9 mouse cellular contexts compared by ENCODE assay signal in the genomic region with DNA sequence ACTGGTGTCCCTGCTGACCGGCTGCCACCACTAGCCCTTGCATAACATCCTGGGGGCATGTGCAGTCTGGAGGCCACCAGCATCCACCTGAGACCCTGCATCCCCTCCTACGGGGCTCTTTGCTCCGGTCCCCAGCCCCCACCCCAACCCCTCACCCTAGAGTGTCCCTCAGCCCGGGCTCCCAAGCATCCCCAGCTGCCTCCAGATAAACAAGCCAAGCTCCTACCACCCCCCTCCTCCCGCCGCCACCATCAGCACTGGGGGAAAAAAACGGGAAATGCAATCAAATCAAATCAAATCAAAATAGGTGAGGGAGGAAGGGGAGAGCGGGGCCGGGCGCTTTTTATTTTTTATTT.
DNase-seq lines count a peak whose midpoint lies in the region; ATAC-seq and TF ChIP-seq lines count a peak whose summit lies in the region.
"Had no signal": no experiment of that assay in that cellular context is flagged by ENCODE, and none has a peak within 500 bp of the region (broad histone marks: within the 10 kb centered on the region; RNA-seq: fewer than 3 reads in every experiment).

No protein-coding gene starts in this region.

- peak in 1 of 2 experiments; percentile 19 for DNase-seq in layer of hippocampus, adult 2 months (ENCODE audit: low spot score in 2 of 2)
- DNase-seq in layer of hippocampus, adult 11-12 months (ENCODE audit: low spot score) = no peak
- DNase-seq in spleen, adult 12 weeks (ENCODE audit: low spot score) = no peak
- no peak for DNase-seq in left cerebral cortex, adult 8-10 months (ENCODE audit: low spot score in 2 of 2)
- no peak for DNase-seq in spleen, adult 18-20 months
- DNase-seq: kidney, postnatal 25 days had no signal

- peak overlapping the region; percentile 76 for H3K4me3 ChIP-seq in layer of hippocampus, adult 2 months
- peak overlapping the region; percentile 36 for H3K4me3 ChIP-seq in embryonic facial prominence, embryonic 15.5 days (replicated peaks)
- peak overlapping the region; percentile 37 for H3K4me3 ChIP-seq in intestine, embryonic 16.5 days (ENCODE audit: low read length)
- peak overlapping the region; percentile 55 for H3K4me3 ChIP-seq in neural tube, embryonic 12.5 days

- no peak overlapping the region for H3K9ac ChIP-seq in embryonic facial prominence, embryonic 15.5 days
- 0 out of 2 replicates have a peak overlapping the region, but pooled peaks have one; percentile 25 for H3K9ac ChIP-seq in intestine, embryonic 16.5 days (ENCODE audit: low read depth, low read length)
- peak overlapping the region; percentile 70 for H3K9ac ChIP-seq in neural tube, embryonic 12.5 days

- peak overlapping the region; percentile 95 for H3K27ac ChIP-seq in layer of hippocampus, adult 2 months
- no peak overlapping the region for H3K27ac ChIP-seq in embryonic facial prominence, embryonic 15.5 days (replicated peaks)
- H3K27ac ChIP-seq in intestine, embryonic 16.5 days (ENCODE audit: low read length) = no peak overlapping the region
- H3K27ac ChIP-seq in neural tube, embryonic 12.5 days = peak overlapping the region; percentile 42; the same call in 1 of the 2 replicates

- no peak for TF ChIP-seq CTCF in layer of hippocampus, adult 2 months (conservative IDR thresholded peaks at IDR 0.05)

- H3K36me3 ChIP-seq in embryonic facial prominence, embryonic 15.5 days = no peaks in the 10 kb centered on the region
- no peaks in the 10 kb centered on the region for H3K36me3 ChIP-seq in intestine, embryonic 16.5 days (ENCODE audit: control insufficient read depth, insufficient read depth, low read length)
- H3K36me3 ChIP-seq in neural tube, embryonic 12.5 days = no peaks in the 10 kb centered on the region

- H3K27me3 ChIP-seq in embryonic facial prominence, embryonic 15.5 days = peaks cover 69% of the 10 kb centered on the region
- peaks cover 31% of the 10 kb centered on the region for H3K27me3 ChIP-seq in intestine, embryonic 16.5 days (replicated peaks; ENCODE audit: control insufficient read depth, insufficient read depth, low read length)
- H3K27me3 ChIP-seq in neural tube, embryonic 12.5 days (replicated peaks) = peaks cover 32% of the 10 kb centered on the region

- ATAC-seq in embryonic facial prominence, embryonic 15.5 days (ENCODE audit: insufficient number of reproducible peaks, low FRiP score, low TSS enrichment, low read depth) = no peak
- no peak for ATAC-seq in intestine, embryonic 16.5 days
- ATAC-seq in neural tube, embryonic 12.5 days (ENCODE audit: low FRiP score, low read depth) = peak; percentile 43; the same call in 1 of the 2 replicates

- peaks cover 13% of the 10 kb centered on the region for H3K4me1 ChIP-seq in embryonic facial prominence, embryonic 15.5 days
- no peaks in the 10 kb centered on the region for H3K4me1 ChIP-seq in intestine, embryonic 16.5 days (ENCODE audit: control insufficient read depth, insufficient read depth, low read length)
- H3K4me1 ChIP-seq in neural tube, embryonic 12.5 days = peaks cover 29% of the 10 kb centered on the region

- no peaks in the 10 kb centered on the region for H3K9me3 ChIP-seq in embryonic facial prominence, embryonic 15.5 days (replicated peaks)
- H3K9me3 ChIP-seq in intestine, embryonic 16.5 days (ENCODE audit: control insufficient read depth, low read length) = no peaks in the 10 kb centered on the region
- H3K9me3 ChIP-seq in neural tube, embryonic 12.5 days = no peaks in the 10 kb centered on the region

- 2% methylated on average over 10 of the region's 10 CpGs for WGBS in embryonic facial prominence, embryonic 15.5 days
- WGBS in intestine, embryonic 16.5 days = 1% methylated on average over 10 of the region's 10 CpGs
- under 1% methylated on average over 10 of the region's 10 CpGs for WGBS in neural tube, embryonic 12.5 days

- H3K4me2 ChIP-seq in embryonic facial prominence, embryonic 15.5 days (replicated peaks) = peak overlapping the region; percentile 63
- H3K4me2 ChIP-seq in intestine, embryonic 16.5 days (ENCODE audit: low read depth, low read length) = peak overlapping the region; percentile 60
- H3K4me2 ChIP-seq in neural tube, embryonic 12.5 days (replicated peaks) = peak overlapping the region; percentile 76

Comparison
In these comparisons a context has a peak if more than half of its experiments do, and no peak if none do; other contexts are left out.
1. H3K27ac ChIP-seq: peak in layer of hippocampus, adult 2 months (single experiment) and neural tube, embryonic 12.5 days (single experiment); none in embryonic facial prominence, embryonic 15.5 days (single experiment) and intestine, embryonic 16.5 days (single experiment).
2. Peak in every context shown above with its lines, with median percentiles within 50 percentile points of each other: H3K4me3 ChIP-seq and H3K4me2 ChIP-seq.